Mouse (Mus musculus) kidney, adult 2 months (tissue): Measurements from ENCODE around the gene S100a8. TPM values are rescaled to one million over a fixed set of nuclear protein-coding genes. Genes with fewer than 3 reads are reported as not detected.

Source experiments
- DNase-seq: peaks from one replicate; pipeline ENCODE4 v3.0.0; 2021
- H3K27ac ChIP-seq: fragments of 200-500 bp; 2 replicates; pipeline ENCODE4 v1.5.1; 2012; ENCODE audit warnings: low read depth, low read length, control low read depth, inconsistent platforms; ENCODE audit not compliant: insufficient read depth
- H3K27me3 ChIP-seq: fragments of 200-500 bp; replicated peaks from 2 replicates; pipeline ENCODE4 v1.6.1; 2012; ENCODE audit warnings: mild to moderate bottlenecking, moderate library complexity, low read length, inconsistent platforms; ENCODE audit not compliant: control insufficient read depth, insufficient read depth
- H3K36me3 ChIP-seq: fragments of 200-500 bp; 2 replicates; pipeline ENCODE4 v1.6.1; 2012; ENCODE audit warnings: mild to moderate bottlenecking, moderate library complexity, low read length, inconsistent platforms; ENCODE audit not compliant: control insufficient read depth, insufficient read depth
- H3K4me1 ChIP-seq: fragments of 200-500 bp; 2 replicates; pipeline ENCODE4 v1.6.1; 2011; ENCODE audit warnings: low read length; ENCODE audit not compliant: control insufficient read depth, insufficient read depth
- H3K4me3 ChIP-seq: fragments of 200-500 bp; 2 replicates; pipeline ENCODE4 v1.5.1; 2011; ENCODE audit warnings: mild to moderate bottlenecking, low read depth, low read length, control low read depth; ENCODE audit not compliant: insufficient read depth
- CTCF ChIP-seq: fragments of 200-500 bp; conservative IDR thresholded peaks from 2 replicates; pipeline ENCODE4 v1.5.1; 2011; ENCODE audit warnings: low read depth, mild to moderate bottlenecking, control low read depth, low read length, moderate library complexity, mixed read lengths; ENCODE audit not compliant: insufficient read depth, insufficient read length
- POLR2A ChIP-seq: fragments of 200-500 bp; IDR thresholded peaks from one replicate; pipeline ENCODE4 v1.6.1; 2011; ENCODE audit warnings: low read depth, low read length, control low read depth
- WGBS: fragments of 180-500 bp; shearing (Covaris S2); methylation state at CpG from one replicate; pipeline ENCODE4 v1.1.7; 2018; 5-methylcytosine and 5-hydroxymethylcytosine counted together
- polyA plus RNA-seq: library from polyadenylated mRNA; depleted of rRNA; stranded (reverse); fragments of >200 nt; gene quantifications from 2 replicates; pipeline ENCODE4 v1.2.3, GENCODE M21; 2012; rRNA removed

S100a8 gene
- polyA plus RNA-seq = 0.26 and 1.2 TPM in 2 replicates

- 58% methylated on average over 8 of the region's 8 CpGs for WGBS
- no peak within 1 kb of the TSS for H3K4me3 ChIP-seq
- H3K27ac ChIP-seq = no peak within 1 kb of the TSS
- TF ChIP-seq CTCF (no peak), POLR2A (no peak)
- H3K36me3 ChIP-seq = no peaks in the 10 kb centered on the region
- H3K27me3 ChIP-seq = no peaks in the 10 kb centered on the region
- no peak for DNase-seq
- no peaks in the 10 kb centered on the region for H3K4me1 ChIP-seq
These were observed at the start of gene S100a8 for GRCm38 (mm10) chr3:90668846-90669245. Gene S100a8, plus strand, starts transcription at chr3:90668978.

- no peak for DNase-seq
- 57% methylated on average over 7 of the region's 7 CpGs for WGBS
- Histone ChIP-seq H3K27ac (no peak overlapping the region), H3K36me3 (no peaks in the 10 kb centered on the region), H3K27me3 (no peaks in the 10 kb centered on the region), H3K4me1 (no peaks in the 10 kb centered on the region), H3K4me3 (no peak overlapping the region)
- TF ChIP-seq CTCF (no peak), POLR2A (no peak)
These were observed 47.2 kb upstream of the S100a8 start for GRCm38 (mm10) chr3:90621552-90621951.

GRCm38 (mm10) chr3:90623435-90624071, 45.2 kb upstream of the S100a8 start:
- no peak for TF ChIP-seq CTCF
- TF ChIP-seq POLR2A = no peak
- Histone ChIP-seq H3K27ac (no peak overlapping the region), H3K27me3 (no peaks in the 10 kb centered on the region), H3K4me3 (no peak overlapping the region), H3K4me1 (no peaks in the 10 kb centered on the region), H3K36me3 (no peaks in the 10 kb centered on the region)
- DNase-seq = peak; percentile 38
- WGBS = 18% methylated on average over 2 of the region's 2 CpGs

GRCm38 (mm10) chr3:90625496-90625895, 43.3 kb upstream of the S100a8 start:
- Histone ChIP-seq H3K27ac (no peak overlapping the region), H3K4me1 (no peaks in the 10 kb centered on the region), H3K27me3 (no peaks in the 10 kb centered on the region), H3K4me3 (no peak overlapping the region), H3K36me3 (no peaks in the 10 kb centered on the region)
- DNase-seq = no peak
- 73% methylated on average over 5 of the region's 5 CpGs for WGBS
- TF ChIP-seq POLR2A (no peak), CTCF (no peak)

- Histone ChIP-seq H3K36me3 (no peaks in the 10 kb centered on the region), H3K4me1 (no peaks in the 10 kb centered on the region), H3K4me3 (no peak overlapping the region), H3K27me3 (no peaks in the 10 kb centered on the region), H3K27ac (no peak overlapping the region)
- TF ChIP-seq CTCF = no peak
- TF ChIP-seq POLR2A = no peak
- DNase-seq = no peak
- WGBS = 67% methylated on average over 9 of the region's 9 CpGs
These were observed 42.3 kb upstream of the S100a8 start for GRCm38 (mm10) chr3:90626266-90627021.

GRCm38 (mm10) chr3:90627366-90627765, 41.4 kb upstream of the S100a8 start:
- H3K27me3 ChIP-seq = no peaks in the 10 kb centered on the region
- no peak for DNase-seq
- TF ChIP-seq POLR2A (no peak), CTCF (no peak)
- WGBS = 93% methylated on average over 5 of the region's 5 CpGs
- H3K4me3 ChIP-seq = no peak overlapping the region
- H3K36me3 ChIP-seq = no peaks in the 10 kb centered on the region
- no peak overlapping the region for H3K27ac ChIP-seq
- no peaks in the 10 kb centered on the region for H3K4me1 ChIP-seq

GRCm38 (mm10) chr3:90627807-90628206, 41.0 kb upstream of the S100a8 start:
- no peak for DNase-seq
- Histone ChIP-seq H3K27ac (no peak overlapping the region), H3K36me3 (no peaks in the 10 kb centered on the region), H3K27me3 (no peaks in the 10 kb centered on the region), H3K4me3 (no peak overlapping the region), H3K4me1 (no peaks in the 10 kb centered on the region)
- WGBS = 66% methylated on average over 4 of the region's 4 CpGs
- TF ChIP-seq POLR2A = no peak
- peak; percentile 60 for TF ChIP-seq CTCF
